Mouse (Mus musculus) embryonic facial prominence, embryonic 11.5 days (tissue): Measurements from ENCODE around the gene Vdac2. TPM values are rescaled to one million over a fixed set of nuclear protein-coding genes. Genes with fewer than 3 reads are reported as not detected.
A peak's percentile ranks its signal among the peaks of the same experiment; 100 is the strongest.

Source experiments
- ATAC-seq: fragments of 200-750 bp; cut with Nextera tagmentation; replicated peaks from 2 replicates; pipeline ENCODE4 v1.8.0; 2017; ENCODE audit warnings: low read depth; ENCODE audit not compliant: insufficient number of reproducible peaks, low FRiP score, low TSS enrichment
- DNase-seq: peaks from one replicate; pipeline ENCODE4 v3.0.0-alpha.2; 2015; ENCODE audit warnings: low spot score
- H3K27ac ChIP-seq: fragments of 300-500 bp; sonication (generic); replicated peaks from 2 replicates; pipeline ENCODE4 v1.5.1; 2014; ENCODE audit warnings: mild to moderate bottlenecking, low read depth, low read length, control low read depth
- H3K27me3 ChIP-seq: fragments of 300-500 bp; sonication (generic); 2 replicates; pipeline ENCODE4 v1.6.1; 2014; ENCODE audit warnings: mild to moderate bottlenecking, low read length, moderate library complexity, mixed read lengths; ENCODE audit not compliant: control insufficient read depth, insufficient read depth
- H3K36me3 ChIP-seq: fragments of 300-500 bp; sonication (generic); replicated peaks from 2 replicates; pipeline ENCODE4 v1.6.1; 2014; ENCODE audit warnings: low read depth, mild to moderate bottlenecking, low read length, moderate library complexity, mixed read lengths; ENCODE audit not compliant: control insufficient read depth, insufficient read depth
- H3K4me1 ChIP-seq: fragments of 300-500 bp; sonication (generic); 2 replicates; pipeline ENCODE4 v1.6.1; 2014; ENCODE audit warnings: low read length, mixed read lengths; ENCODE audit not compliant: control insufficient read depth, insufficient read depth
- H3K4me2 ChIP-seq: fragments of 300-500 bp; sonication (generic); 2 replicates; pipeline ENCODE4 v1.6.1; 2014; ENCODE audit warnings: low read depth, mild to moderate bottlenecking, control low read depth, low read length, moderate library complexity
- H3K4me3 ChIP-seq: fragments of 300-500 bp; sonication (generic); 2 replicates; pipeline ENCODE4 v1.5.1; 2014; ENCODE audit warnings: low read depth, low read length, control low read depth
- H3K9ac ChIP-seq: fragments of 300-500 bp; sonication (generic); replicated peaks from 2 replicates; pipeline ENCODE4 v1.6.1; 2014; ENCODE audit warnings: mild to moderate bottlenecking, control low read depth, low read length
- H3K9me3 ChIP-seq: fragments of 300-500 bp; sonication (generic); replicated peaks from 2 replicates; pipeline ENCODE4 v1.6.1; 2016; ENCODE audit warnings: mild to moderate bottlenecking, low read length, inconsistent platforms, mixed read lengths; ENCODE audit not compliant: control insufficient read depth
- WGBS: fragments of 180-500 bp; shearing (Covaris S2); extraction: QIAGEN DNeasy Blood & Tissue Kit; methylation state at CpG from one replicate; pipeline ENCODE4 v1.1.7; 2014; 5-methylcytosine and 5-hydroxymethylcytosine counted together
- polyA plus RNA-seq: library from polyadenylated mRNA; unstranded; fragments of >200 nt; fragmentation: Nextera tagmentation; extraction: Ambion mirVana; gene quantifications from 2 replicates; pipeline ENCODE4 v1.2.1, GENCODE M21; 2014

Vdac2 gene
- polyA plus RNA-seq, 1 experiment from 2014 or later = 310 TPM

- no peak overlapping the region for H3K27ac ChIP-seq
- H3K4me2 ChIP-seq = no peak overlapping the region
- no peak overlapping the region for H3K9ac ChIP-seq
- ATAC-seq (no peak), DNase-seq (no peak)
- 68% methylated on average over 7 of the region's 7 CpGs for WGBS
- no peaks in the 10 kb centered on the region for H3K27me3 ChIP-seq
- no peaks in the 10 kb centered on the region for H3K9me3 ChIP-seq
- no peak overlapping the region for H3K4me3 ChIP-seq
- H3K36me3 ChIP-seq = no peaks in the 10 kb centered on the region
- H3K4me1 ChIP-seq = no peaks in the 10 kb centered on the region
These were observed 2.7 kb upstream of the Vdac2 start for GRCm38 (mm10) chr14:21822307-21822706.

- no peak overlapping the region for H3K27ac ChIP-seq
- no peak overlapping the region for H3K9ac ChIP-seq
- H3K9me3 ChIP-seq = no peaks in the 10 kb centered on the region
- no peak for DNase-seq
- no peaks in the 10 kb centered on the region for H3K27me3 ChIP-seq
- H3K4me1 ChIP-seq = no peaks in the 10 kb centered on the region
- H3K36me3 ChIP-seq = no peaks in the 10 kb centered on the region
- ATAC-seq = no peak
- no peak overlapping the region for H3K4me2 ChIP-seq
- no peak overlapping the region for H3K4me3 ChIP-seq
- 56% methylated on average over 7 of the region's 7 CpGs for WGBS
These were observed 2.2 kb upstream of the Vdac2 start for GRCm38 (mm10) chr14:21822795-21823374.

DNA sequence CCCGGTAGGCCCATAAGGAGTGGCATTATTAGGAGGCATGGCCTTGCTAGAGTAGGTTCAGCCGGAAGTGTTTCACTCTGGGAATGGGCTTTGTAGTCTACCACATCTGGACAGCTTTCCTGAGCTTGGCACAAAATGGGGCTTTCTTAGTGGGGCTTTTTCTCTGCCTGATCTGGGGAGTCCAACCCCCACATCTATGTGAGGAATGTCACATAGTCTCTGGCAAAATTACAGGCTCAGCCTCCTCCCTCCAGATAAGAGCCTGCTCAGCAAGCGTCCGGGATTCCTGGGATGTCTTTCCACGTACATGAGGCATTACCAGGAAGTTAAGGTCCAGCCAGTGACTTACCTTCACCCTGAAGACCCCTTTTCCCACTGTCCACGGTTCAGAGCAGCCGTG is 1.1 kb upstream of the Vdac2 start:
- no peak for ATAC-seq
- DNase-seq = no peak
- 76% methylated on average over 7 of the region's 7 CpGs for WGBS
- H3K9me3 ChIP-seq = no peaks in the 10 kb centered on the region
- no peak overlapping the region for H3K4me2 ChIP-seq
- no peak overlapping the region for H3K4me3 ChIP-seq
- no peaks in the 10 kb centered on the region for H3K36me3 ChIP-seq
- no peaks in the 10 kb centered on the region for H3K4me1 ChIP-seq
- H3K9ac ChIP-seq = no peak overlapping the region
- no peak overlapping the region for H3K27ac ChIP-seq
- H3K27me3 ChIP-seq = no peaks in the 10 kb centered on the region

DNA sequence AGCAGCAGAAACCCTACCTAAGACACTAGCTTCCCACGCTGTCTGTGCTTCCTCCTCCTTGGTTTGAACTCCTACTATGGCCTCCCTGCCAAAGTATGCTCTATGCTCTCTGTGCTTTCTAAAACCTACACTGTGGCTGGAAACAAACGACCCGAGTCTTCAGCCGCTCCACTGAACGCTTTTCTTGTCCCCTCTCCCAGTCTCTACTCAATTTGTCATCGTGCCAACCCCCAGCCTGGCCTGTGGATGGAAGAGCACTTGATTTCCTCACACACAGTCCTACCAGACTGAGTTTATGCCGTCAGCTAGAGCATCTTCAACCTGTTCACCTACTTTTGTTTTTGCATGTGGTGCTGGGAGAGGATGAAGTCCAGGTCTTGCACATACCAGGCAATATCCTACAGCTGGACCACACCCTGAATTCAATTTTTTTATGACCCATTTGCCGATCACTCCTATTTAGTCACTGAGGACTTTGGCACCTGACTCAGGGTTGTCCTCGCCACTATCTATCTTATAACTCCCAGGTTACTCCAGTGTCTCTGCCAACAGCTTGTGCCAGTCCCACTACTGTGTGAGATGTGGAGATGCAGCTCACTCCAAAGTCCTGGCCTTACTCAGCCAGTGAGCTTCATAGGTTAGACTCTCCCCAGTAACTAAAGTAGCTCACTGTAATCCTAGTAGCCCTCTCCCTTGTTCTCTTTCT is 901 bp downstream of the Vdac2 start:
- Histone ChIP-seq H3K27ac (no peak overlapping the region), H3K4me1 (no peaks in the 10 kb centered on the region), H3K4me3 (no peak overlapping the region), H3K4me2 (no peak overlapping the region), H3K36me3 (no peaks in the 10 kb centered on the region), H3K9me3 (no peaks in the 10 kb centered on the region), H3K27me3 (no peaks in the 10 kb centered on the region), H3K9ac (no peak overlapping the region)
- DNase-seq (no peak), ATAC-seq (no peak)
- 87% methylated on average over 9 of the region's 9 CpGs for WGBS

DNA sequence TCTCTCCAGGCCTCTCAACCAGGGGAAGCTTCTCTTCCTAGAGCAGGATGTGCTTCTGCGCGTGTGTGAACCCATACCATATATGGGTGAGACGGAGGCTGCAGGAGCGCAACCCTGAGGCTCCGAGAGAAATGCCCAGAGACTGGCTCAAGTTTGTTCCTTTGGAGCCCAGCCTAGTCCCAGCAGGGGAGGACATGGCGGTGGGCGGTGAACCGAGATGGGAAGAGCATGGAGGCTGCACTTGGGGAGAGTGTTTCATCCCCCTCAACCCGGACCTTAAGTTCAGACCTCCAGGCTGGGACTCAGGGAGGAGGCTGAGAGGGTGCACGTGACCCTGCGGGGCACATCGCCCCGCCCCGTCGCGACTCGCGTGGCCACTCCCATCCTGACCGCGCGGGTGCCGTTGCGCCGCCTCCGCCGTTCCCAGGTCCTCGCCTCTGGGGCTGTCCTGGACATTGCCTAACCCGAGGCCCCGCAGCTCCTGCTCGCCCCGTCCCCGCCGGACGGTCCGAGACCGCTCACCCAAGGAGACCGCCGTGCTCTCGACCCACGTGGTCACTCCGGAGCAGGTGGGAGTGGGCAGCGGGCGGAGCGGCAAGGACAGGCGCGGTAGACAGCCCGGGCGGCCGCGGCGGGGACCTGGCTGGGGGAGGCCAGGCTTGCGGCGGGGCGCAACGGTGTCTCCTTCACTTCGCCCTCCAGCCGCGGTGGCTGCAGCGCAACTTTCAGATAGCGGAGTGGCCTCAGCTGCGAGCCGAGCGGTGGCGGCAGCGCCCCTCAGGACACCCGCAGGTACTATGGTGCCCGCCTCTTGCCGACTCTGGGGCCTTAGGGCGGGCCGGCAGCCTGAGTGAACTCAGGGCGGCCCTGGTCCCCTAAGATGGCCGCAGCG is 6.1 kb downstream of the Vdac2 start:
- ATAC-seq (peak; percentile 96), DNase-seq (peak; percentile 96)
- Histone ChIP-seq H3K27me3 (no peaks in the 10 kb centered on the region), H3K9ac (peak overlapping the region; percentile 94), H3K36me3 (no peaks in the 10 kb centered on the region), H3K4me3 (peak overlapping the region; percentile 83), H3K4me1 (no peaks in the 10 kb centered on the region), H3K4me2 (peak overlapping the region; percentile 32), H3K9me3 (no peaks in the 10 kb centered on the region), H3K27ac (peak overlapping the region; percentile 88)
- WGBS = under 1% methylated on average over 60 of the region's 73 CpGs

DNA sequence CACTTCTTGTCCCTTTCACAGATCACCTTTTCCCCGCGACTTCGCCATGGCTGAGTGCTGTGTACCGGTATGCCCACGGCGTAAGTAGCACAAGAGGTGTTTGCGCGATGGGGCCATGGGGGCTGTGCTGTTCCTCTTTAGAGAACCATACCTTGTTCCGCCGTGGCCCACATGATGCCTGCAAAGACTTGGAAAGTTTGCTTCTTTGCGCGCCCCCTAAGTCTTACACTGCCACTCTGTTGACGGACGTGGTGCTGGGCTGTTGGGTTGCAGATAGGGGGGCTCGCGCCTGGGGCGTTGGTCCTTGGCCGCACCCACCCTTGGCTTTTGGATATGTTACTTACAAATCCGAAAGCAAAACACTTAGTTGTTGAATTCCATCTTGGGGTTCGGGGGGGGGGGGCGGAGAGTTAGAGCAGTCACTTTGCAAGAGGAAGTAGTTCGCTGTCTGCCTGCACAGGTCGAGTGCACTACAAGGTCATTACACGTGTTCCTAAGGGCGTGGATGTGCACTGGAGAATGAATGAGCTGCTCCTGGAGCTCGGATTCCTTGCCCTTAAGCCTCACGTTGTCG is 6.9 kb downstream of the Vdac2 start:
- H3K4me1 ChIP-seq = no peaks in the 10 kb centered on the region
- no peaks in the 10 kb centered on the region; the same call in 1 of the 2 replicates for H3K36me3 ChIP-seq
- H3K4me3 ChIP-seq = peak overlapping the region; percentile 83
- no peaks in the 10 kb centered on the region for H3K27me3 ChIP-seq
- DNase-seq (no peak), ATAC-seq (peak; percentile 2; the same call in 1 of the 2 replicates)
- peak overlapping the region; percentile 67 for H3K4me2 ChIP-seq
- peak overlapping the region; percentile 94 for H3K9ac ChIP-seq
- WGBS = 0% methylated on average over 28 of the region's 28 CpGs
- H3K27ac ChIP-seq = peak overlapping the region; percentile 88
- no peaks in the 10 kb centered on the region for H3K9me3 ChIP-seq

- Histone ChIP-seq H3K4me3 (no peak overlapping the region), H3K27ac (no peak overlapping the region), H3K36me3 (peaks cover 8% of the 10 kb centered on the region)
These were observed 13.4 kb downstream of the Vdac2 start for GRCm38 (mm10) chr14:21838336-21839017.

More at GRCm38 (mm10) chr14:21838336-21839017, 13.4 kb downstream of the Vdac2 start:
- DNase-seq = no peak
- Histone ChIP-seq H3K4me1 (no peaks in the 10 kb centered on the region), H3K9me3 (no peaks in the 10 kb centered on the region), H3K4me2 (no peak overlapping the region), H3K27me3 (no peaks in the 10 kb centered on the region), H3K9ac (no peak overlapping the region)
- no peak for ATAC-seq
- 90% methylated on average over 8 of the region's 8 CpGs for WGBS
